Mouse (Mus musculus) c-Kit-positive CD71-negative TER-119-negative erythroid progenitor cells, embryonic 14.5 days (primary cell): Measurements from ENCODE around the gene Creb3.
A peak's percentile ranks its signal among the peaks of the same experiment; 100 is the strongest.
"Not testable (repeated sequence)": the region's sequence is repeated elsewhere in the genome, so short reads cannot be mapped to it uniquely, and the experiment has no call there.

Experiments used
- DNase-seq: peaks from one replicate; pipeline ENCODE4 v3.0.0-alpha.2; 2013; ENCODE audit warnings: low read depth

Gene Creb3

DNA sequence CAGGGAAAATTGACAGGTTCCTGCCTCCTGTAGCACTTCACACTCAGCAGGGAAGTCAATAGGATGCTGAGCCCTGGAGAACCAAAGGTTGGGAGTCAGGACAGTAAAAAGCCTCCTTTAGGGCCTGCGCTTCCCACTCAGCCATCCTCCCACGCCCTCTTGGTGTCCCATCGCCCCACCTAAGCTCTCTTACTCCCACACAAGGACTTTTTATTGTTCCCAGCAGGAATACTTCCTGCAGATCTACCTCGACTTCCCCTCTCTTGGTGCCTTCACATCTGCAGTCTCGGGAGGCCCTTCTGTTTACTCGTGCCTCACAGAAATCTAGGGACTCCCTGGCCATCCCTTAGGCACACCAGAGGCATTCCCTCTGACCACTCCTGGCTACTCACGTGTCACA lies 21.3 kb downstream of the Creb3 start:
- DNase-seq, result no peak

DNA sequence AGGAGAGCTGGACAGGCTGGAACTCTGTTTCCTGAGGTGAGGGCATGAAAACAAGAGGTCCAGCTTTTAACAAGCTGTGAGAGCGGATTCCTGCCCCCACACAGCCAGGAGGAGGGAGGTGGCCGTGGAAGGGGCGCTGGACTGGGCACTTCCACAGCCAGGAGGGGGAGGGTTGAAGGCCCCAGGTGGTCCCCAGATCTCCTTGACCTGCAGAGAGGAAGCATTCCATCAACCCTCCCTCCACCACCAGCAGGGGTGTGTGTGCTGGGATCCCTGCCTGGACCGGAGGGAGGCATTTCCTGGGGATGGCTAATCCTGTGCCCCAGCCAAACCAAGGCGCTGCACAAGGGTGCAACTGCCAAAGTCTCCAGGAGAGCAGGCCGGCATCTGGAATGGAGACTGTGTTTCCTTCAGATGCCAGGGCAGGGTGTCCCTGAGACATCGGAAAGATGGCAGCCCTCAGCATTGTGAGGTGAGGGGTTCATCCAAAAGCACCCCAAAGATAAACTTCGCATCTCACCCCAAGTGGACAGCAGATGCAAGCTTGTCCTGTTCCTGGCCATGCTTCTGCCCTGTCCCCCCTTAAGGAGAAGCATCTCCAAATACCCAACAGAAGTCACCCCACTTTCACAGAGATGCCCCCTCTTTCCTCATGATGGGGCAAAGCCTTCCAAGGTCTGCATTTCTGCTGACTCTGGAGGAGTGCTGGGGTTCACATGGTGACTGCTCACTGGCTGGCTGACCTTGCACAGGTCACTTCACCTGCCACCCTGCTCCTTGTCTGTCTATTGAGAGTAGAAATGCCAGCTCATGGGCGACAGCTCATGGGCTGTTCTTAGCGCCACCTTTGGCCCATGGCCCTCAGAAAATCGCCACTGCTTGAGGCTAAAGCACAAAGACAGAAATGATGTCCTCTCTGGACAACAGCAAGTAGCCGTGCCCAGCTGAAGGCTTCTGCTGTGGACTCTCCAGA lies 22.6 kb downstream of the Creb3 start, which contains the start of gene Msmp:
TSS of gene Msmp (minus strand) at position 51 of the 973 bp plus-strand sequence.
- no peak for DNase-seq

DNA sequence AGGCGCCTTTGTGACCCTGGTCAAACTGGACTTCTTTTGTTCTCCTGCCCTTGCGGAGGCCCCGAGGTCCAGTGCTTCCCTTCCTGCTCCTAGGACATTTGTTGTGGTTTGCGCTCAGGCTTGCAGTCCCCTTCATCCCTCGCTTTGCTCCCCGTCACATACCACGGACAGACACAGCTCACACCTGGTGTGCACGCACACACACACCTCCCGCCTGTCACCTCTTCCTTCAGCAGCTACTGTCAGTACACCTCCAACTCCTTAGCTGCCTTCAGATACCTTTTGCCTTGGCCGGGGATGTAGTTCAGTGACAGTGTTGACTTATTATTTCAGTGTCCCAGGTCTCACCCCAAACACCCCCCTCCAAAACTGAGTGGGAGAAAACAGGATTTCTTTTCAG lies 23.6 kb downstream of the Creb3 start:
- DNase-seq, result no peak

- no peak for DNase-seq
Measured at GRCm38 (mm10) chr4:43586411-43586810, 24.3 kb downstream of the Creb3 start.

- DNase-seq, result no peak
Measured at GRCm38 (mm10) chr4:43587681-43588080, 25.5 kb downstream of the Creb3 start.

- no peak for DNase-seq
Measured at GRCm38 (mm10) chr4:43591543-43591942, 29.4 kb downstream of the Creb3 start.

- no peak for DNase-seq
Measured at GRCm38 (mm10) chr4:43591961-43592360, 29.8 kb downstream of the Creb3 start.

GRCm38 (mm10) chr4:43593453-43593852 lies 31.3 kb downstream of the Creb3 start:
- DNase-seq, result no peak

DNA sequence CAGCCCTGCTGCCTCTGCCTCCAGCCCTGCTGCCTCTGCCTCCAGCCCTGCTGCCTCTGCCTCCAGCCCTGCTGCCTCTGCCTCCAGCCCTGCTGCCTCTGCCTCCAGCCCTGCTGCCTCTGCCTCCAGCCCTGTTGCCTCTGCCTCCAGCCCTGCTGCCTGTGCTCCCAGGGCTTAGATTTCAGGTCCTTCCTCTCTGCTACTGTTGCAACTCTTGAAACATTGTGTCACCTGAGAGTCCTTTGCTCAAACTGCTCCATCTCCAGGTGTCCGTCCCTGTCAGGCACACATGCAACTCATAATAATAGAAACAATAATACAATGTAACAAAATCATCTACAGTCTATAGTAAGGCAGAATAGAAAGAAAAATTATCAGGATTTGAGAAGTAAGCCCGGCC lies 34.5 kb downstream of the Creb3 start:
- not testable (repeated sequence) for DNase-seq

GRCm38 (mm10) chr4:43598200-43598599 lies 36.1 kb downstream of the Creb3 start:
- no peak for DNase-seq

GRCm38 (mm10) chr4:43598650-43599380 lies 36.7 kb downstream of the Creb3 start:
- DNase-seq, result no peak

- DNase-seq, result no peak
Measured at GRCm38 (mm10) chr4:43600195-43600934, 38.2 kb downstream of the Creb3 start.

DNA sequence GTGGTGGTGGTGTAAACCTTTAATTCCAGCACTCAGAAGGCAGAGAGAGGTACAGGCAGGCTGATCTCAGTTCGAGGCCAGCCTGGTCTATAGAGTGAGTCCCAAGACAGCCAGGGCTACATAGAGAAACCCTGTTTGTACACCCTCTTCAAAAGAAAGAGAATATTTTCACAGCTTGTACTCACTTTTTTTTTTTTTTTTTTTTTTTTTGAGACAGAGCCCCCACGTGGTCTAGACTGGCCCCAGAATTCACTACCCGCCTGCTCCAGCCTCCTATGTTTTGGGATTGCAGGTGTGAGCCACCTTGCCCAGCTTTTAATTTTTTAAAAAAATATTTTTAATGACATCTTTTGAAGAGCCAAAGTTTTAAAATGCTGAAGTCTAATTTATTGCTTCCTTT lies 42.0 kb downstream of the Creb3 start:
- no peak for DNase-seq

DNA sequence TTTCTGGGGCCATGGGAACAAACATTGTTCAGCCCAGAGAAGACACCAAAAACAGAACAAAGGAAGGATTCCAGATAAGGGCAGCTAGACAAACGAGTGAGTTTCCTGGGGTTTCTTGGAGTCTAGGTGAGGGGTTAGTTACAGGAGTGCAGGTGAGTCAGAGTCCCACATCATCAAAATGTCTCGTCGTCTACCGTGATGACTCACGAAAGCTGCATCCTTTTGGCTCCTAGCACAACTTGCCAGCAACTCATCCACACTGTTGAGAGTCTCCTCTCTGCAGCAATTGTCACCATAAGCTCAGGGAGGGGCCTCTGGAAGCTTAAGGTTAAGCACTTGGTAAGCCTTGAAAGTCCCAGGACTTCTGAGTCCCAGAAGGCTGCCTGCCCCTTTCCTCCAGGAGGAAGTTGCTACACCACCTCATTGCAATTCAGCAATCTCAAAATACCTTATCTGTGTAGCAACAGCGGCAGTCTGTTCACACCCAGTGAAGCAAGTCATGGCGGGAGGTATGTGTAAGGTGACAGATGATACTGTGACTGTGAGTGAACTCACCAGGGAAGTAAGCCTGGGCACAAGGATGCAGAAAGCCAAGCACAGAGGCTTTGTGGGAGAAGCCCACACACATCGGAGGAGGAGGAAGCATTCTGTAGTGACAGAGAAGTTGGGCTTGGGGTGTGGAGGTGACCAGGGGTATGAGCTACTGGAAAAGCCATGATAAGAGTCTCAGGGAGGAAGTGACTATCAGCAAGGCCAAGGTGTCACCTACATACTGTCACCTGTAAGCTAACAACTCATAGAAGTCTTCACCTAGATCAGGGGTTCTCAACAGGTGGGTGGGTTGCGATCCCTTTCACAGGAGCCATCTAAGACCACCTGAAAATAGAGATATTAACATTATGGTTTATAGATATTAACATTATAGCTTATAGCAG lies 42.9 kb downstream of the Creb3 start:
- DNase-seq, result peak; percentile 24

DNA sequence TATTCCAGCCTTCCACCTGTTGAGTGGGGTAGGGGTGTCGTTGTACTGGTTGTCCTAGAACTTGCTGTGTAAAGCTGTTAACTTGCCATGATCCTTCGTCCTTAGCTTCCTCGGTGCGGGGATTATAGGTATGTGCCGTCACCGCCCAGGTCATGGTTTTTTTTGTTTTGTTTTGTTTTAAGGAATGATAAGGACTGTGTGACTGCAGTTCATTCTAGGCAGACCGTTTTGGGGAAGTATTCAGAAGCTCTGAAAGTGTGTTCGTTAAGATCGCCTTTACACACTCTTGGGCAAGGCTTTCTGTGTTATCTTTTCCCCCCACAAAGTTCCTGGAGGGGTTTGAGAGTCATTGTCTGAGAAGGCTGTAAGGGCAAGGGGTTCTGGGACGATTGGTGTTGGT lies 50.4 kb downstream of the Creb3 start:
- no peak for DNase-seq

- DNase-seq, result no peak
Measured at GRCm38 (mm10) chr4:43613060-43613730, 51.1 kb downstream of the Creb3 start.
